Mouse (Mus musculus) frontal cortex, postnatal 25 days (tissue): Measurements from ENCODE around the gene Gpr15.

Experiments used
- DNase-seq, 2 experiments: peaks; one replicate each; pipeline ENCODE4 v3.0.0; 2022; ENCODE audit warnings: low spot score in 2 of 2

Gene Gpr15

DNA sequence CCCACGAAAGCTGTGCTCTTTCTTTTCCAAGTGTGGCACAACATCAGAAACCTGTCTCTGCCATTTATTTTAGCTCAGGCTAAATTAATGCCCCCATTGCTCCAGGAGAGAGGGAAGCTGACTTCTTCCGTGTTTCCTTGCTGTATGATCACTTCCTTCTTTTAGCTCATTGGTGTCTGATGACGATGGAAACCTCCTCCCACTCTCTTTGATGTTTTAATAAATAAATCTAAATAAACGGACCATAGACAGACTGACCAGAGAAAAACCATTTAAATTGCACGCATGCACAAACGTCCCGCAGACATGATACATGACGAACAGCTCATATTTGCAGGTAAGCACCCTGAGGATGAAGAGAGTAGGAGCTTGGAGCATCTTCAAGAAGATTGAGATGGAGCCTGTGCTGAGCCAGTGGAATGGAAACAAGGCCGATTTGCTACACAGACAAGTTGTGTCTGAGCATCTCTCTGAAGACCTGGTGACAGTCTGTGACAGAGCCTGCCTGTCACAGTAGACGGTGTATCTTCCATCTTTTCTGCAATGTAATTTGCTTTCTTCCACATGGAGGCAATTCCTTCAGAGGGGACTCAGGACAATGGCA, 16.4 kb downstream of the Gpr15 start:
- no peak for DNase-seq

DNA sequence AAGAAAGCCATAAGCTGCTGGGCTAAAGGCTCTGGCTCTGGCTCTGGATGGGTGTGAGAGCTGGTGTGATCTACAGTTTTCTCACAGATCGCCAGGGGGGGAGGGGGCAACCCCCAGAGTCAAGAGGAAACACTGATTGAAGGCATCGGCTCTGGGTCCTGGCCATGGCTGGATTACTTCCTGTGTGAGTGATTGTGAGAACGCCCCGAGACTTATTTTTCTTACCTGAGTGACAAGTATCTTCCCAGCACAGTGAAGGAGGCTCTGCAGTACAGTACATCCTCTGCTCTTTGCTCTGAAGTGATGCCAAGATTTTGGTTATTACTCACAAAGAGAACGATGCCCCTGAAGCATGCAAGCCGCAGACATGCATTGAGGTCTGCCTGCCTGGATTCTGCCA, 17.1 kb downstream of the Gpr15 start:
- no peak for DNase-seq

DNA sequence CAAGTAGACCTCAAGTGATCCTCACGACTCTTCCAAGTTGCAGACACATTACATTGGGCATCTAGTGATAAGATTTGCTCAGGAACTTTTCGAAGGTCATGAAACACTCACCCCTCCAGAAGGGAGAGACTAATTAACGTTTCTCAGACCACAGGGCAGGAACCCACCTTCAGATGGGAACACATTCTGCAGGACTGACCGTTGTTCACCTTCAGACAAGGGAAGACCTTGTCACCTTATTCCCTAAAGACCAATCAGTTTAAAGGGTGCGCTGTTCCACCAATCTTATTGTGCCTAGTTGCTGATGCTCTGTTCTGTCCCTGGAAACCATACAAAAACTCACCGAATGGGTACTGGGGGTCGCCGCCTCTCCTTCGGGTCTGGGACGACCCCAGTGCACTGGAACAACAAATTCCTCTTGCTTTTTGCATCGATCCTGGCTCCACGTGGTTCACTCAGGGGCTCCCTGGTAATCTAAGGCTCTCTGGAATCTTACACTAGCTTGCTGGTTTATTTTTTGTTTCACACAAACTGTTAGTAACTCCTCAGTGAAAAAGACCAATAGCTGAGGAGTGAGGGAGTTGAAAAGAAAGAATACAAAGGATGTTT, 17.9 kb downstream of the Gpr15 start:
- DNase-seq, result no peak

DNA sequence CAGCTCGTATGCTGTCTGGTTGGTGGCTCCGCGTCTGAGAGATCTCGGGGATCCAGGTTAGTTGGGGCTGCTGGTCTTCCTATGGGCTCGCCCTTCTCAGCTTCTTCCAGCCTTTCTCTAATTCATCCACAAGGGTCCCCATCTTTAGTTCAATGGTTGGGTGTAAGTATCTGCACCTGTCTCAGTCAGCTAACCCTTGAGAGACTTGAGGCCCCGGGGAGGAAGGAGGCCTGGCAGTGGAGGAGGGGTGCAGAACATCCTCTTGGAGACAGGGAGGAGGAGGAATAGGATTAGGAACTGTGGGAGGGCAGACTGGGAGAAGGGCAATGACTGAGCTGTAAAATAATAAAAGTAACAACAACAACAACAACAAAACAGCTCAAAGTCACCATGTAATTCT, 18.7 kb downstream of the Gpr15 start:
- DNase-seq, result no peak

DNA sequence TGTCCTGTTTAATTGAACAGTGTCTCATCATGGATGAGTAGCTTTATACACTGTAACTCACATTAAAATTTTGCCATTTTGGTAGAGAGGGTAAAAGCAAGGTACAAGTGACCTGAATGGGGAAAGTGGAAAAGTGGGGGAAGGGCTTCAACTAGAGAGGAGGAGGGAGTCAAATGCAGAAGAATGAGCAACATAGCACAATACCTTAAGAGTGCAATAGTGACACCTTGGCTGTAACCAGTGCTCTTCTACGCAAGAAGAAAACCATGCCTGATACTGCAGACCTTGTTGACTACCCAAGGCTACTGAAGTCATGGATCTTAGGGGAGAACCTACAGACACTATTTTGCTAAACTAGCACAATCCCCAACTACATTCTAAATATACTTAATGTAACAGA, 21.6 kb downstream of the Gpr15 start:
- no peak for DNase-seq

DNA sequence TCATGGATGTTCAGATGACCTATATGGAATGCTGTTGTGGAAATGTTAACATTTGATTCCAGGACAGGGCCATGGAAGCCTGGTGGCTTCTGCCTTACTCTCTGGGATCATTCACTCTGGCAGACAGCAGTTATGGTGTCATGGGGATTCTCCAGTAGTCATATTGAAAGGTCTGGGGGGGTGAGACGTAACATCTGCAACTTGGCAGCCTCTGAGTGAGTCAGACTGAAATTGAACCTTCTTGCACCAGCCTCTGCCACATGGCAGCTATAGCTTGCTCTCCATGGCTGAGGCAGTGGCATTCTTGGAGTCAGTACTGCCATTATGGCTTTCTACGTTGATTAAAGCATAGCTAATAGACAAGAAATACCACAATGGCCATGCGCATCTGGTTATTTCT, 22.1 kb downstream of the Gpr15 start:
- DNase-seq, result no peak

DNA sequence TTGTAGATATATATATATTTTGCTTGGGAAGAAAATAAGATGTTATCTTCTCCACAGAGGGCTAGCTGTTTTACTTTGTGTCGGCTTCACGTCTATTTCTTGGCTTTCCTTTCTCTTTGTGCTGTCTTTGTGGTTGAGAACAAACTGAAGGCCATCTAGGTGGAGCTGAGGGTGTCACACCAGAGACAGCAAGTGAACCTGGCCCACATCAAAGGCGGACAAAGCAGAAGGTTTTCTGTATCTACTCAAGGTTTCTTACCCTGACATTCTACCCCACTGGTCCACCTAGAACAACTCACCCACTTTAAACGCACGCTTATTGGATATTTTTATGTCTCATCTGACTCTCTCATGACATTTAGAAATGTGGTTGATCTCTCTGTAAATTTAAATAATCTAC, 24.8 kb downstream of the Gpr15 start:
- DNase-seq, result no peak

DNA sequence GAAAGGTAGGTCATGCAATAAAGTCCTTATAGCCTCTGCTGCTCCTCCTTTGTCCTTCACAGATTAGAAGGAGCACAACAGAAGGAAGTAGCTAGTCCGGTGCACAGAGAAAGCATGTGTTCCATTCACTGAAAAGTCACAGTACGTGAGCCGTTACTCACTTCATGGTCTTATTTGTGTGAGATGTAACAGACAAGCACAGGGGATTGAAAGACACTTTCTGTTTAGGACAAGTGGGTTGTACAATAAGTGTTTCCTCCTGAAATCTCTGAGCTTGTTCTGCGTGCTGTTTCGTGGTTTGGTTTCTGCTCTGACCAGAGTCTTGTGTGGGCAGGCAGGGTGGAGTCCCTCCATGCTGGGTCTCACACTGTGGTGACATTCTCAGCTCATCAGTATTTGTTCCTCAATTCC, 28.5 kb downstream of the Gpr15 start:
- no peak for DNase-seq

DNA sequence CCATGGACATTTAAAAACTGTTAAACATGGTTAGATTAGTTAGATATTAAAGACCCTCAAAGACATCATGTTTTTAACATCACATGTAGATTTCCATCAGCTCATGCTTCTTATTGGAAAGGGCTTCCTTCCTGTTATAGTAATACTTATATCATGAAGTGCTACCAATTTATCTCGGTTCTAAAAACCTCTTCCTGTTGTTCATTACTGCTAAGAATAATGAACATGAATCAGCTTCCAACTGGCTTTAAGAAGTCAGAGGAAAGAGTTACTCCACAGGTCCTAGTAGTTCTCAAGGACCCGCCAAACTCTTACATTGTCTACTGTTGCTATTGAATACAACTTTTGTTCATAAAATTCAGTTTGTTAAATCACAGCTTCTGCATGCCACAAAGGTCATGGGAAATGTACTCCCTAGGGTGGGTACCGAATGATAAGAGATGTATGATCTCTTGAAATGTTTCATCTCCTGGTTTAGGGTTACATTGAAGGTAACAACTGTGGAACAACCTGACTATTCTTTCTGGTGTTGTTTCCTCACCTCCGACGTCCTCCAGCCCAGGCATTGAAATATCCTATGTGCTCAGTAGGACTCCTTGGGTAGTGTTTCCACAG, 29.2 kb downstream of the Gpr15 start:
- no peak for DNase-seq

DNA sequence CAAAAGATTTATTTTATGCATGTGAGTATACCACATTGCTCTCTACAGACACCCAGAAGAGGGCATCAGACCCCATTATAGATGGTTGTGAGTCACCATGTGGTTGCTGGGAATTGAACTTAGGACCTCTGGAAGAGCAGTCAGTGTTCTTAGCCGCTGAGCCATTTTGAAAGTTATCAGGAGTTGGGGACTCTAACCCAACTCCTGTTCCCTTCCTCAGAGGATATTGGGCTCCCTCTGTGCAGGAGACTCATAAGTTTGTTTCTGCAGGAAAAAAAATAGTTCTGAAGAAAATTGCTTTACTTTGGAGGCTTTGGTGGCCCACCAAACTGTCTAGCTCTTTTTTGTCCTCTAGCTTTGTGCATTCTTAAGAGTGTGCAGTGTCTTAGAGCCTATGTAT, 30.3 kb downstream of the Gpr15 start:
- no peak for DNase-seq

DNA sequence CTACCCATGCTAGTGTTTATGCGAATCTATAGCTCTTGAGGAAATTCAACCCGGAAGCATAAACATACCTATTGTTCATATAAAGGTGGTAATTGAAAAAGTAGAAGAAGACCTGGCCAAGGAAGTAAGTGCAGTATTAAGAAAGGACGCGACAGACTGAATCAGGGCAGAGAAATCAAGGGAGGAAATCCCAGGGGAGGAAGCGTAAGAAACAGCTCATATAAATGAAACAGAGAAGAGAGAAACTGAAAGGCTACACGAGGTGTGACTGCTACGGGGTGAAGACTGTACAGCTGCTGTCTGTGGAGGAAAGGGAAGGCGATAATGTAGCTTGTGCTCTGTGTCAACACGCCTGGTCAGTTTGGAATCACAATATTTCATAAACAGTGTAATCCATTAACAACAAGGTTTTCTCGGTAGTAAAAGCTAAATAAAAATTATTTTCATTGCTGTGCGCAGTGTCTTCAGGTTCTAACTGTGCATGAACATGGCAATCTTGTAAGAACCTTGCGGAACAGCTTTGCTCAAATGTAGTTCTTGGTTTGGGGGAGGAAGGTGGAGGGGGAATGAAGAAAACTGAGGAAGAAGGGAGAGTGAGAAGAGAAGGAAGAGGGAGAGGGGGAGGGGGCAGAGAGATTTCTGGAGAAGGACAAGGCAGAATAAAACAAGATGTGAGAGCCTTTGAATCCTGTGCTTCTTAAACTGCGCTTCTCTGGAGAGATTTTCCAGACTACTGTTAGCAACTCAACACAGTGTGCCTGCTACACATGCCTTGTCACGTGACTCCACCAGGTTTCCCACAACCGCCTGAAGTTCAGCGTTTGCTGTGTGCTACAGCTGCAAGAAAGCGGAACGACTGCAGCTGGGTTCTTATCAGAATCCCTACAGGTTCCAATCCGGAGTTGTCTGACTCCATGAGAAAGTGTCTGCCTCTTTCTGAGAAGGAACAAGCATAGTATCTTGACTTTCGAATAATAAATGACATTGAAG, 33.0 kb downstream of the Gpr15 start:
- DNase-seq, result no peak

DNA sequence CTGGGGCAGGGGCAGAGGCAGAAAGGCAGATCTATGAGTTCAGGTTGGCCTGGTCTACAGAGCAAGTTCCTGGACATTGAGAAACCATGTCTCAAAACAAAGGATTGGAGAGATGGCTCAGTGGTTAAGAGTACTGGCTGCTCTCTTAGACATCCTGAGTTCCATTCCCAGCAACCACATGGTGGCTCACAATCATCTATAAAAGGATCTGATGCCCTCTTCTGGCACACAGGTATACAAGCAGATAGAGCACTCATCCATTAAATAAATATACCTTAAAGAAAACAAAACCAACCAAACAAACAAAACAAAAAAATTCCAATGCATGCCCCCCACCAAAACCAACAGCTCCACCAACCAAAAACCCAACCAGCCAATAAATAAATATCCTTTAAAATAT, 34.3 kb downstream of the Gpr15 start:
- DNase-seq, result no peak

DNA sequence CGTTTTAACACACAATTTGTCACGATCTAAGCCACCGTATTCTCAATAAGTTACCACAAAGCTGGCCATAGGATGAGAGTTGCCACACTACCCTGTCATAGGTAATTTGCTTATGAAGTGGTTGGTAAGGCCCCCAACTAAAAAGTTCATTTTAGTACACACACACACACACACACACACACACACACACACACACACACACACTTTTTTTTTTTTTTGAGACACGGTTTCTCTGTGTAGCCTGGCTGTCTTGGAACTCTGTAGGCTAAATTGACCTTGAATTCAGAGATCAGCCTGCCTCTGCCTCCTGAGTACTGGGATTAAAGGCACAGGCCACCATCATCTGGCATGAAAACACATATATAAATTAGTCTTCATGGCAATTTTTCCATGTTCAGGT, 35.0 kb downstream of the Gpr15 start:
- no peak for DNase-seq

DNA sequence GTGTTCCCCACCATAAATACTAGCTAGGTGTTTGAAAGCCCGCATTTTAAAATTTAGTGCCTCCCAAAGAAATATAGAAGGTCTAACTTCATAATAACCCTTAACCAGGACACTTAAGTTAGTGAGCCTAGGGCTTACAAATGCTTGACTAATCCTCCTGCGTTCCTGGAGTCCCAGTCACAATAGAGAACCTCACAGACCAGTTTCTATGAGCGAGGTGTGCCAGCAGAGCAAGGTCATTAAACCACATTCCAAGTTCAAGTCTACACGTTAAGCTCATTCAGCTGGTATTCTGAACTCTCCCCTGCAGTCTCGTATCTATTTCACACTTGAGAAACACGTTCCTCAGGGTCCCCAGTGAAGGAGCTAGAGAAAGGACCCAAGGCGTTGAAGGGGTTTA, 36.0 kb downstream of the Gpr15 start:
- no peak for DNase-seq

DNA sequence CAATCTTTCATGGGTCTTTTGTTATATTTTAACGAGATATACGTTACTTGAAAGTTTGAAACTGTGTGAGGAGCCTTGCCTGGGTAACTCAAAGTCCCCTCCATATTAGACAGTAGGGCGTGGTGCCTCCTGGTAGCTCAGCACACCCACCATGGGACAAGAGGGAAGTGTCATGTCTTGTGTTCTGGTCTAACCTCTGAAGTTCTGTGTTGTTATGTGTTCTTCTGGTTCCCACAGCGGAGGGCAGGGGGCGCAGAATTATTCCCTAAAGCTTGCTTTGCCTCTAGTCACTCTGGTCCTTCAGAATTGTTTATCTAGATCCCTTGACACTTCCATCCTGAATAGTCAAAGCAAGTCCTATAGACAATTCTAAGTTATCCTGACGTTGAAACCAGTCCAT, 36.8 kb downstream of the Gpr15 start:
- no peak for DNase-seq

DNA sequence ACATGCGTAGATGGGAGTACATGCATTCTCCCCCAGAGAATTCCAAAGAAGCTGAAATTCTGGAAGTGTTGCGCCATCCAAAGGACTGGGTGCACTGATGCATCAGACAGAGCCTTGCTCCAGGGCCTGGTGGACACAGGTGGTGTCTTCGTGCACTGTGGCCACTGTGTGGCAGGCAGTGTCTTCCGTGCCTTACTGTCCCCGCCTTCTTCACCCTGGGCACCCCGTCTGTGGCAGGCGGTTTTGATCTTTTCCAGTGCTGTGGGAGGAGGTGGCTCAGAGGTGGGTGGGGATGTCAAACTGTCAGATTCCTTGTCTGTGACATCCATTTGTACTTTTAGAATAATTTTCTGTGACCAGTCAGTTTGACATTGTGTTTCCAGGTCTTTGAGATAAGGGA, 40.2 kb downstream of the Gpr15 start:
- DNase-seq, result no peak

DNA sequence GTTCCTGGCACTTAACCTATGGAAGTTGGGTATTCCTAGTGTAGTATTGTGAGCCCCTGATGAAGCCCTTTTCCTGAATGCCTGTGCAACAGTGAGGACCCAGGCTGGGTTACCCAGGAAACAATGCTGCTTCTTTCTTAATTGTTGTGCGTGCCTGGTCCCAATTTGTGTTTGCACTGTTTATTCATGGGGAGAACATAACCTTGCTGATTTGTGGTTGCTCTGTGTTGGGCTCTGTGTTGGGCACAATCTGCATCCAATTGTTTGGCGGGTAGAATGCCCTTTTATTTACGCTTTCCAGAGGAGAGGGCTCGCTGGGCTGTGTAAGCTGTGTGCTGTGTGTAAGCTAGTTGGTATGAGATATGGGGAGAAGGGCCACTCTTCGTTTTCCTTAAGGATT, 41.4 kb downstream of the Gpr15 start:
- no peak for DNase-seq

DNA sequence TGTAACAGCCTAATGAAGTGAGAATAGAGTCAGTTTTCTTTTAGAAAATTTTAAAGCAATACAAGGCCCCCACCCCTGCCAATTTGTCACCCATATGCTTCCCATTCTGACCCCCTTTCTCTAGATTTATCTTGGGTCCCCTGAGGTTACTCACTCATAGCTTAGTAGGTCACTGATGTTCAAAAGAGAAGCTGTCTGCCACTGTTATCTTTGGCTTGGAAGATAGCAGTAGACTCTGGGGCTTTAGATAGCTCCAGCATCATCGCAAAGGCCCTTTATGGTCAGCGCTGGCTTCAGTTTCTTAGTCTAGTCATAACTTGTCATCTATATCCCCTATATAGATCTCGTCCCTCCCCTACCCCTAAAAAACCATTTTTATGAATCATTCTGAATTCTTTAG, 42.2 kb downstream of the Gpr15 start:
- DNase-seq, result no peak

DNA sequence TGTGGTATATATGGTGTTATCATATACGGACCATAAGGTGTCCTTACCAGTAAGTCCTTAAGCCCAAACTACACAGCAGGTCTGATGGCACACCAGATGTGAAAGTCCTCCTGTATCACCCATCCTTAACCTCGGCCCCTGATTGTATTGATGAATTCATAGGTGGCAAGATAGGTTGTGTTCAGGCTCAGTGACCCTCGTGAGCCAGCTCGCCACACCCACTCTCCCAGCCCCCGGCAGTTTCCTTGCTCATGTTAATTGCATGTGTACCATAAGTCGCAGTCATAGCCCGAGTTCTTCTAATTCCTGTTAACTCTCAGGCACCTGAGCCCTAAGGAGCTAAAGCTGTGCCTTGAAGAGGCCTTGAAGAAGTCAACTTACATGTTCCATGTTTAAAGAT, 42.7 kb downstream of the Gpr15 start:
- DNase-seq, result no peak

DNA sequence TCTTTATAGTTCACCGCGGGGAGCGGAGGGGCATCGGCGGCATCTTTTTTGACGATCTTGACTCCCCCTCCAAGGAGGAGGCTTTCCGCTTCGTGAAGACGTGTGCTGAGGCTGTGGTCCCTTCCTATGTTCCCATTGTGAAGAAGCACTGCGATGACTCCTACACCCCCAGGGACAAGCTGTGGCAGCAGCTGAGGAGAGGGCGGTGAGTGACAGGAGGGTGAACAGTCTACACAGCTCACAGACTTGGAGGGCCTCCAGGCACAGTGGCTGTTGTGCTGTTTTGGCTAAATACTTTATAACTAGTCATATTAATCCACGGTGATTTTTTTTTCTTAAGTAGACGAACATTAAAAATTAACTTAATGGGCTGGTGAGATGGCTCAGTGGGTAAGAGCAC, 43.6 kb downstream of the Gpr15 start:
- no peak for DNase-seq

DNA sequence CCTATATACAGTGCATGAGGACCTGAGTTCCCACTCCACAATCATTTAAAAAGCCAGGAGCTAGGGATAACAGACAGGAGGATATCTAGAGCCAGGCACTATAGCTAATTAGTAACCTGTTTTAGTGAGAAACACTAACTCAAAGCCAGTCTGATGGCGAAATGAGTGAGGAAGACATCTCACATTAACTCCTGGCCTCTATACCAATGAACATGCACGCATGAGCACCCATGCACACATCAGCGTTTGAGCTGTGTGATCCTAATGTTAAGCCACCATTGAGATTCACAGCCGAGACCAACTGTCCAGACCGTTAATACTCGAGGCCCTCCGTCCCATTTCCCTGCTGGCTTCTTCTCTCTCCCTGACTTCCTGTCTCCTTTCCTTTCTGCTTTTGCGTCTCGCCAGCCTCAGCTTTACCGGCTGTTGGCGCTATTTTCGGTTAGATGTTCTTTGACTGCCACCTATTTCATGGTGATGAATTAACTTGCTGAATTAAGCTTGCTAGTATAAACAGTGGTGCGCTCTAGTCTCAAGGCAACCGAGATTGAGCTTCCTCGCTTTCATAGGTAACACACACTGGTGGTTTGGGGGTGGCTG, 45.0 kb downstream of the Gpr15 start:
- no peak for DNase-seq

DNA sequence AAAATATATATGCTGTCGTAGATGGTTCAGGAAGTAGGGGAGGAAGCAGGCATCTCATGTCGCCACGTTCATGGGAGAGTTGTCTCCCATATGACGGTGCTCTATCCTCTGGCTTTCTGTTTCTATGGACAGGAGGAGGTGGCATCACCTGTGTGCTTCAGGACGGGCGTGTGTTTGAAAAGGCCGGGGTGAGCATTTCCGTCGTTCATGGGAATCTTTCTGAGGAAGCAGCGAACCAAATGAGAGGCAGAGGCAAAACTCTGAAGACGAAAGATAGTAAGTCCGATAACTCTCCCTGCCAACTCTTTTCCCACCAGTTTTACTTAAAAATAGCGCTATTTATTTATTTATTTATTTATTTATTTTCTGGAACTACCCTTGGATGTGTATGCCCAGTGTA, 46.5 kb downstream of the Gpr15 start:
- DNase-seq, result no peak
